Mouse (Mus musculus): ENCODE results near the gene Lpin1.

- no peak for TF ChIP-seq CTCF (IDR thresholded peaks at IDR 0.05; ENCODE audit: control insufficient read depth, insufficient read depth, insufficient read length)
- TF ChIP-seq USF1 (IDR thresholded peaks at IDR 0.05; ENCODE audit: low read depth): no peak
- no peak for TF ChIP-seq CEBPB (IDR thresholded peaks at IDR 0.05; ENCODE audit: low read depth)
- no peak for TF ChIP-seq MYOD1 (IDR thresholded peaks at IDR 0.05; ENCODE audit: control insufficient read depth, insufficient read length, low read depth)
- TF ChIP-seq MYOG (IDR thresholded peaks at IDR 0.05; ENCODE audit: control insufficient read depth, extremely low read depth, insufficient read length): no peak
- no peak for TF ChIP-seq FOSL1 (IDR thresholded peaks at IDR 0.05; ENCODE audit: insufficient read depth, low read length, poor library complexity, severe bottlenecking)
- TF ChIP-seq MAX (IDR thresholded peaks at IDR 0.05): no peak
These were observed 30.5 kb downstream of the Lpin1 start for GRCm38 (mm10) chr12:16580306-16580705.

Measured in C2C12 (cell line).